Mouse (Mus musculus) ES-E14 (cell line): Measurements from ENCODE around the gene Olfr789. TPM values are rescaled to one million over a fixed set of nuclear protein-coding genes. Genes with fewer than 3 reads are reported as not detected.

Experiments used
- DNase-seq: peaks from one replicate; pipeline ENCODE4 v3.0.0-alpha.2; 2013; ENCODE audit warnings: low read depth, low spot score
- H3K27ac ChIP-seq: 2 replicates; pipeline ENCODE4 v1.5.1; 2012; ENCODE audit warnings: low read depth, mild to moderate bottlenecking, low read length, moderate library complexity, mixed read lengths; ENCODE audit not compliant: poor library complexity, insufficient read depth, severe bottlenecking
- H3K36me3 ChIP-seq: 2 replicates; pipeline ENCODE4 v1.6.1; 2012; ENCODE audit warnings: mild to moderate bottlenecking, low read length, moderate library complexity, mixed read lengths; ENCODE audit not compliant: control insufficient read depth, poor library complexity, insufficient read depth, severe bottlenecking
- H3K4me1 ChIP-seq, 2 experiments: fragments of 150-350 bp in 1 of 2; sonication (generic) in 1 of 2; 2 replicates each; pipeline ENCODE4 v1.6.1; 2012; ENCODE audit warnings: low read length in 2 of 2, mild to moderate bottlenecking in 1 of 2, mixed read lengths in 1 of 2; ENCODE audit not compliant: control insufficient read depth in 2 of 2, insufficient read depth in 2 of 2, poor library complexity in 1 of 2
- H3K4me3 ChIP-seq, 2 experiments: fragments of 150-350 bp in 1 of 2; sonication (generic) in 1 of 2; 2 replicates each; pipeline ENCODE4 v1.5.1; 2012; ENCODE audit warnings: low read length in 2 of 2, low read depth in 1 of 2, mild to moderate bottlenecking in 1 of 2, mixed read lengths in 1 of 2; ENCODE audit not compliant: insufficient read depth in 1 of 2, poor library complexity in 1 of 2, severe bottlenecking in 1 of 2
- H3K9ac ChIP-seq: 2 replicates; pipeline ENCODE4 v1.6.1; 2012; ENCODE audit warnings: low read depth, mild to moderate bottlenecking, low read length, mixed read lengths; ENCODE audit not compliant: poor library complexity, insufficient read depth, severe bottlenecking
- H3K9me3 ChIP-seq: fragments of 150-350 bp; sonication (generic); 2 replicates; pipeline ENCODE4 v1.6.1; 2012; ENCODE audit warnings: low read depth, mild to moderate bottlenecking, low read length; ENCODE audit not compliant: control insufficient read depth, insufficient read depth
- CHD2 ChIP-seq: IDR thresholded peaks from 2 replicates; pipeline ENCODE4 v1.6.1; 2014; ENCODE audit warnings: mild to moderate bottlenecking, low read depth, low read length, inconsistent platforms
- HCFC1 ChIP-seq: IDR thresholded peaks from 2 replicates; pipeline ENCODE4 v1.6.1; 2012; ENCODE audit warnings: low read length, inconsistent platforms, borderline replicate concordance; ENCODE audit not compliant: insufficient read depth
- MAFK ChIP-seq: IDR thresholded peaks from 2 replicates; pipeline ENCODE4 v1.6.1; 2014; ENCODE audit warnings: mild to moderate bottlenecking, low read depth, low read length, inconsistent platforms; ENCODE audit not compliant: insufficient read depth
- ZC3H11A ChIP-seq: IDR thresholded peaks from 2 replicates; pipeline ENCODE4 v1.6.1; 2012; ENCODE audit warnings: low read depth, mild to moderate bottlenecking, inconsistent platforms, low read length, borderline replicate concordance
- ZNF384 ChIP-seq: IDR thresholded peaks from 2 replicates; pipeline ENCODE4 v1.6.1; 2012; ENCODE audit warnings: low read depth, low read length, inconsistent platforms
- in situ Hi-C, 2 experiments: fragments of 600-800 bp; cut with MboI; formaldehyde crosslinking; loops; one replicate each; pipeline ENCODE4 v1.15.1; 2025; ENCODE audit warnings: low sequenced_read_pairs in 2 of 2, inconsistent platforms in 1 of 2; ENCODE audit not compliant: unreplicated experiment in 2 of 2
- total RNA-seq: library from RNA; depleted of rRNA; stranded (reverse); fragments of 300-350 nt; gene quantifications from 2 replicates; pipeline ENCODE4 v1.2.3, GENCODE M21; 2012; rRNA removed

Olfr789 gene
- total RNA-seq, 1 experiment: not detected

DNA sequence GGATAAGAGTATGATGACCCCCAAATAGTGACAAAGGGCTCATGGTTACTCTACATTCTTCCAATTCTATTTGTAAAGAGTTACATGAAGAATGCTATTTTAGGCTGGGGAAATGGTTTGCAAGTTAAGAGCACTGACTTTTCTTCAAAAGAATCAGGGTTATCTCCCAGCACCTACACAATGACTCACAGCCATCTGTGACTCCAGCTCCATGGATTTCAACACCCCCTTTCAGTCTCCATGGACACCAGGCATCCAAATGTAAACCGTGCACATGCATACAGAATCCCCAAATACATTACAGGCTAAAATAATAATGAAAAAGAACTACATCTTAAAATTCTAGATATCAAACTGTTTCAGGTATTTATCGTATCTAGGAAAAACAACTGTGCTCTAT is 5.5 kb downstream of the Olfr789 start:
- in situ Hi-C loops: no loop called here
- DNase-seq: no peak

DNA sequence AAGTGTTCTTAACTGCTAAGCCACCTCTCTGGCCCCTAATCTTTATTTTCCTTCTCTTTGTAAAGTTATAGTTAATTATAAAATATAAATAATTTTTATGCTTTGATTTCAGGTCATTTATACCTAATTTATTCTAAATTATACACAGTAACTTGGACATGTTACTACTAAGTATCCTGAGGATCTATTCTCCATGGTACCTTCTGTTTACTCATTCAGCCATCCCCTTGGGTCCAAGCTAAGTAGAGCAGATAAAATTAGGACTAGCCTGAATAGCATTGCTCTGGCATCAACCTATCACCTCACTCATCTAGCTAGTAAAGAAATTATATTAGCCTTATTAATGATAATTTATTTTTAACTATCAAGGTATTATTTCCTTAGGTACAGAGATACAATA is 13.6 kb downstream of the Olfr789 start, which contains the start of gene Olfr790:
Gene Olfr790 (plus strand): TSS at position 301 of the 400 bp plus-strand sequence.
- no peak for DNase-seq
- Histone ChIP-seq H3K27ac (no peak within 1 kb of the TSS), H3K9ac (no peak within 1 kb of the TSS), H3K36me3 (no peaks in the 10 kb centered on the region), H3K4me3 (no peak within 1 kb of the TSS), H3K9me3 (no peaks in the 10 kb centered on the region), H3K4me1 (no peaks in the 10 kb centered on the region)
- in situ Hi-C loops: no loop called here
- no peak for TF ChIP-seq ZNF384
- TF ChIP-seq CHD2: no peak
- TF ChIP-seq ZC3H11A: no peak
- no peak for TF ChIP-seq HCFC1
- no peak for TF ChIP-seq MAFK

More for the DNA sequence above, 5.5 kb downstream of the Olfr789 start:
- H3K27ac ChIP-seq: no peak overlapping the region
- H3K4me1 ChIP-seq: no peaks in the 10 kb centered on the region
- no peaks in the 10 kb centered on the region for H3K36me3 ChIP-seq
- H3K9ac ChIP-seq: no peak overlapping the region
- no peak overlapping the region for H3K4me3 ChIP-seq
- TF ChIP-seq CHD2 (no peak), ZNF384 (no peak), HCFC1 (no peak), ZC3H11A (no peak), MAFK (no peak)
- H3K9me3 ChIP-seq: no peaks in the 10 kb centered on the region

DNA sequence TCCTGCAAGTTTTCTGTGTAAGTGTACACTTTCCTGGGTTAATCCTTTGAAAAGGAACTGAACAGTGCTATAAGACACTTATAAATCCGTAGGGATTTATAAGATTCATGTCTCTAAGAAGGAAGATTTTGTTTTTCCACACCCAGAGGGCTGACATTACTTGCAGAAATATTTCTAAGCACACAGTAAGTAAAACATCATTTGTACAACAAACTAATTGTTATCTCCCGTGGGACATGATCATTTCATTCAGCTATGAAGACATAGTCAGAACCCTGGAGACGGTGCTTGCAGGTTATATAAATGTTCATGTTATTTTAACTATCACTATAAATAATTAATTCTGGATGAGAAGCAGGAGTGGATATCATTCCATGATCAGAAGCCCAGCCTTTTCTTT is 36.9 kb downstream of the Olfr789 start, which contains the start of gene Olfr791:
Gene Olfr791 (plus strand): TSS at position 301 of the 400 bp plus-strand sequence.
- Histone ChIP-seq H3K9me3 (no peaks in the 10 kb centered on the region), H3K27ac (no peak within 1 kb of the TSS), H3K9ac (no peak within 1 kb of the TSS), H3K4me3 (no peak within 1 kb of the TSS), H3K36me3 (no peaks in the 10 kb centered on the region), H3K4me1 (no peaks in the 10 kb centered on the region)
- no peak for DNase-seq
- TF ChIP-seq ZNF384: no peak
- no peak for TF ChIP-seq ZC3H11A
- TF ChIP-seq MAFK: no peak
- TF ChIP-seq CHD2: no peak
- no peak for TF ChIP-seq HCFC1
- in situ Hi-C loops: no loop called here

DNA sequence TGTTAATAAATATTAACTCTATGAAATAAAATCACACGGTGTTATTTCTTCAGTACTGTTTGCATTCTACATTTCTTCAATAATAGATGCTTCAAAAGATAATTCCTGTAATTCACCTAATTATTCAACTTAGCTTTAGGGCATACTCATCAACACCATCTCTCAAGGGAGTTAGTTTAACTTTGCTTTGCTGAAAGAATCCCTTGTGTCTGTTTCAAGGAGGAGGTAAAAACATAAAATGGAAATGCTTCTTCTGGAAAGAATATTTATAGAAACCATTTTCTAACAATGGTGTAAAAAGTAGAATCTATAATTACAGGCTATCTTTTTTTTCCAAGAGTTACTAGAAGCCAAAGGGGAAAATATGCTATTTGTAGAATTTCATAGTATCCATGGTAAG is 54.3 kb downstream of the Olfr789 start, which contains the start of gene Olfr792:
Gene Olfr792 (plus strand): TSS at position 301 of the 400 bp plus-strand sequence.
- in situ Hi-C loops: no loop called here
- Histone ChIP-seq H3K4me3 (no peak within 1 kb of the TSS), H3K36me3 (no peaks in the 10 kb centered on the region), H3K27ac (no peak within 1 kb of the TSS), H3K9me3 (no peaks in the 10 kb centered on the region; the same call in 1 of the 2 replicates), H3K4me1 (no peaks in the 10 kb centered on the region), H3K9ac (no peak within 1 kb of the TSS)
- no peak for TF ChIP-seq MAFK
- TF ChIP-seq ZNF384: no peak
- TF ChIP-seq ZC3H11A: no peak
- TF ChIP-seq CHD2: no peak
- no peak for TF ChIP-seq HCFC1
- no peak for DNase-seq

Other genes with a start within 250 kb of the Olfr789 start
- not detected in 2 replicates for gene Olfr774, start 248.5 kb upstream of the Olfr789 start, total RNA-seq
- gene Olfr775, start 236.3 kb upstream of the Olfr789 start, total RNA-seq: not detected in 2 replicates
- not detected in 2 replicates for gene Olfr776, start 225.6 kb upstream of the Olfr789 start, total RNA-seq
- gene Olfr777, start 213.3 kb upstream of the Olfr789 start, total RNA-seq: not detected in 2 replicates
- gene Olfr780, start 166.6 kb upstream of the Olfr789 start, total RNA-seq: not detected in 2 replicates
- not detected in 2 replicates for gene Olfr781, start 155.9 kb upstream of the Olfr789 start, total RNA-seq
- gene Olfr782, start 135.9 kb upstream of the Olfr789 start, total RNA-seq: not detected in 2 replicates
- 0.21 and 0.22 TPM in 2 replicates for gene Olfr784, start 100.7 kb upstream of the Olfr789 start, total RNA-seq
- gene Olfr785, start 79.3 kb upstream of the Olfr789 start, total RNA-seq: not detected in 2 replicates
- not detected in 2 replicates for gene Olfr786, start 57.4 kb upstream of the Olfr789 start, total RNA-seq
- gene Olfr787, start 22.9 kb upstream of the Olfr789 start, total RNA-seq: 0.62 and 0.95 TPM in 2 replicates
- gene Olfr788, start 13.8 kb upstream of the Olfr789 start, total RNA-seq: 0.05 TPM in 1 of 2 replicates, not detected in the other
- gene Olfr790, start 13.7 kb downstream of the Olfr789 start, total RNA-seq: not detected in 2 replicates
- gene Olfr791, start 37.0 kb downstream of the Olfr789 start, total RNA-seq: not detected in 2 replicates
- not detected in 2 replicates for gene Olfr792, start 54.4 kb downstream of the Olfr789 start, total RNA-seq
- gene Olfr794, start 82.9 kb downstream of the Olfr789 start, total RNA-seq: not detected in 2 replicates
- not detected in 2 replicates for gene Olfr796, start 127.8 kb downstream of the Olfr789 start, total RNA-seq
- not detected in 2 replicates for gene Olfr798, start 143.2 kb downstream of the Olfr789 start, total RNA-seq
- not detected in 2 replicates for gene Olfr799, start 152.7 kb downstream of the Olfr789 start, total RNA-seq
- gene Olfr800, start 172.9 kb downstream of the Olfr789 start, total RNA-seq: not detected in 2 replicates
- not detected in 2 replicates for gene Olfr801, start 189.1 kb downstream of the Olfr789 start, total RNA-seq
- gene Olfr802, start 203.4 kb downstream of the Olfr789 start, total RNA-seq: not detected in 2 replicates
- not detected in 2 replicates for gene Olfr803, start 209.5 kb downstream of the Olfr789 start, total RNA-seq
- gene Olfr804, start 218.5 kb downstream of the Olfr789 start, total RNA-seq: not detected in 2 replicates
- not detected in 2 replicates for gene Olfr805, start 244.6 kb downstream of the Olfr789 start, total RNA-seq